Mouse (Mus musculus) heart, embryonic 15.5 days (tissue): ENCODE measurements around the gene Ofd1. TPM values are rescaled to one million over a fixed set of nuclear protein-coding genes. Genes with fewer than 3 reads are reported as not detected.

Source experiments
- ATAC-seq: fragments of 200-750 bp; cut with Nextera tagmentation; replicated peaks from 2 replicates; pipeline ENCODE4 v1.8.0; 2017; ENCODE audit warnings: low read depth, moderate TSS enrichment; ENCODE audit not compliant: insufficient number of reproducible peaks, insufficient read depth, low FRiP score
- H3K27ac ChIP-seq: fragments of 300-500 bp; sonication (generic); 2 replicates; pipeline ENCODE4 v1.5.1; 2015; ENCODE audit warnings: mild to moderate bottlenecking, inconsistent platforms
- H3K27me3 ChIP-seq: fragments of 300-500 bp; sonication (generic); 2 replicates; pipeline ENCODE4 v1.6.1; 2015; ENCODE audit warnings: inconsistent platforms
- H3K36me3 ChIP-seq: fragments of 300-500 bp; sonication (generic); 2 replicates; pipeline ENCODE4 v1.6.1; 2015; ENCODE audit warnings: mild to moderate bottlenecking, inconsistent platforms
- H3K4me1 ChIP-seq: fragments of 300-500 bp; sonication (generic); replicated peaks from 2 replicates; pipeline ENCODE4 v1.6.1; 2015; ENCODE audit warnings: inconsistent platforms
- H3K4me2 ChIP-seq: fragments of 300-500 bp; sonication (generic); 2 replicates; pipeline ENCODE4 v1.6.1; 2015; ENCODE audit warnings: inconsistent platforms, mild to moderate bottlenecking, moderate library complexity
- H3K4me3 ChIP-seq: fragments of 300-500 bp; sonication (generic); 2 replicates; pipeline ENCODE4 v1.5.1; 2015; ENCODE audit warnings: mild to moderate bottlenecking, inconsistent platforms
- H3K9ac ChIP-seq: fragments of 300-500 bp; sonication (generic); 2 replicates; pipeline ENCODE4 v1.6.1; 2015; ENCODE audit warnings: mild to moderate bottlenecking, inconsistent platforms
- H3K9me3 ChIP-seq: fragments of 300-500 bp; sonication (generic); replicated peaks from 2 replicates; pipeline ENCODE4 v1.6.1; 2016; ENCODE audit warnings: inconsistent platforms
- WGBS: fragments of 180-500 bp; shearing (Covaris S2); methylation state at CpG from one replicate; pipeline ENCODE4 v1.1.7; 2015; ENCODE audit warnings: mixed read lengths; 5-methylcytosine and 5-hydroxymethylcytosine counted together
- polyA plus RNA-seq: library from polyadenylated mRNA; unstranded; fragments of >200 nt; fragmentation: Nextera tagmentation; extraction: Ambion mirVana; gene quantifications from 2 replicates; pipeline ENCODE4 v1.2.1, GENCODE M21; 2015

Gene Ofd1
- polyA plus RNA-seq = 4.0 and 4.6 TPM in 2 replicates

DNA sequence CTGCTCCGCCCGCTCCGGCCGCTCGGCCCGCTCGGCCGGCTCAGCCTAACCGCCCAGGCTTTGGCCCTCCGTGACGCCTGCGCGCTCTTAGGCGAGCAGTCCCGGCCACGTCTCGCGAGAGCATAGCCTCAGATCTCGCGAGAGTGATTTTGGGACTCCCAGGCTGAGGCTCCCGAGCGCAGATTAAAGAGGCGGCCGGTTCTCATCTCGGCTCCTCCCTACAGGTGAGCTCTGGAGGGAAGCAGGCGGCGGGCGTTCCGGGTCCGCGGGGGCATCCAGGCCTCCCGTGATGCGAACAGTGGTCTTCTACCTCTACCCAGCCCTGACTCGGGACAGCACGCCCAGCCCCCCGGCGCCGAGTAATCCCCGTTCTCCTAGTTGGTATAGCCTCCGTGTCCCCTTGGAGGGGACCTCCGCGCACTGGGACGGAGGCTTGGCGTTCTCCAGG lies at the start of gene Ofd1:
Gene Ofd1 (minus strand): TSS at position 89 of the 448 bp plus-strand sequence.
- Histone ChIP-seq H3K4me2 (peak within 1 kb of the TSS; percentile 65), H3K9me3 (no peaks in the 10 kb centered on the region), H3K4me3 (peak within 1 kb of the TSS; percentile 66), H3K27me3 (0 out of 2 replicates have a peak, but pooled peaks cover 3% of the 10 kb centered on the region), H3K4me1 (0 out of 2 replicates have a peak, but pooled peaks cover 6% of the 10 kb centered on the region), H3K36me3 (no peaks in the 10 kb centered on the region), H3K9ac (peak within 1 kb of the TSS; percentile 68), H3K27ac (peak within 1 kb of the TSS; percentile 82)
- ATAC-seq = peak; percentile 98
- 14% methylated on average over 33 of the region's 44 CpGs for WGBS

DNA sequence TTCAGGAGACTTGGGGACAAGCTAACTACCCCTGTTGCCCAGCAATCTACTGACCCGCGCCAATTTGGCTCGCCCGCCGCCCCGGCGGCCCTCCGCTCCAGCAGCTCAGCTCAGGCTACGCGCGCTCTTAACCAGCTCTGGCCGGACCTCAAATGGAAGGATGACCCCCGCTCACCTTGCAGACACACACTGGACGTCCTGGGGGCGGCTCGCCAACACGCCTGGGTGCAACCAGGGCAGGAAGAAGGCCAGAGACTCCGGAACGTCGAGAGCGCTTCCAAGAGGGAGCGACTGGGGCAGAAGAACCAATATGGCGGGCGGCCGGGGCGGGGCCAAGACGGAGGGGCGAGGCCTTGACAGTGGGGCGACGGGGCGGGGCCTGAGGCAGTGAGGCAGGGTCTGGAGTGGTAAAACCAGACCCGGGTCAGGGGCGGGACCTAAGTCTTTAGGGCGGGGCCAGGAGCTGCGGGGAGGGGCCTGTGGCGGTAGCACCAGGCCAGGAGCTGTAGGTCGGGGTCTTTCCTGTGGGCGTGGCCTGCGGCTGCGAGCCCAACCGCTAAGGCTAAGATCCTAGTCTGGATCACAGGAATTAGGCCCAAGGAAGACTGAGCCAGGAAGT lies 39.0 kb upstream of the Ofd1 start, which contains the start of gene Rab9:
Gene Rab9 (minus strand): TSS at position 503 of the 619 bp plus-strand sequence.
- Histone ChIP-seq H3K36me3 (no peaks in the 10 kb centered on the region), H3K4me1 (0 out of 2 replicates have a peak, but pooled peaks cover 2% of the 10 kb centered on the region), H3K4me3 (peak within 1 kb of the TSS; percentile 71), H3K27me3 (no peaks in the 10 kb centered on the region), H3K4me2 (peak within 1 kb of the TSS; percentile 58), H3K9ac (peak within 1 kb of the TSS; percentile 72), H3K27ac (peak within 1 kb of the TSS; percentile 82), H3K9me3 (no peaks in the 10 kb centered on the region)
- ATAC-seq = peak; percentile 97
- 11% methylated on average over 39 of the region's 41 CpGs for WGBS

DNA sequence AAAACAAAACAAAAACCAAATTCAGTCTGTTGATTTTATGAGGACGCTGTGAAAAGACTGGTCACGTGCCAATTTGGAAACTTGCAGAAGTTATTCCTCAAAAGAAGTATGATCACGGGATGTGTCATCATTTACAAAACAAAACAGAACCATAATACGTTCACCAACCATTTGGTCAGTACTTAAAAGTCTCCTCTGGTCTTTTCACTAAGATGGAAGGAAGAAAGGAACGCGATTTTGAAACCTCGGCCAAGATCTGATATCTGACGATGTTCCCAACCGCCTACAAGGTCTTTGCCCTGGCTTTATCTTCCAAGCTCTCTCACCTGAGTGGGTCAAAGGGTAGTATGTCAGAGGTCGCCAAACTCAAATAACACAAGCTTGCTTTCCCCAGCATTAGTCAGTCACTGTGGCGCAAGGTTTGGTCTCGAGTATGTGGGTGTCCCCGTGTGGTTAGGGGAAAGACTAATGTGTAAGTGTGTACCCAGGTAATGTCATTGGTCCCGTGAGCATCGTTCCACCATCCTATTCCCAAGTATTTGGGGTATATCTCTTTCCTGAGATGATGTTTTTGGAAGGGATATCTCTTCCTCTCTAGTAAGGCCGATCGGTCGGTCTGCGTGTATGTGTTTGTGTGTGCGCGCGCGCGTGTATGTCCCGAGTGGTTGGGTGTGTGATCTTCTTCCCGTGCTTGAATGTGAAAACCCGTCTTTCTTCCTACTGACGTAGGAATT lies 38.3 kb upstream of the Ofd1 start:
- peak overlapping the region; percentile 71 for H3K4me3 ChIP-seq
- peak overlapping the region; percentile 82 for H3K27ac ChIP-seq
- H3K4me1 ChIP-seq = 0 out of 2 replicates have a peak, but pooled peaks cover 2% of the 10 kb centered on the region
- peak; percentile 16; the same call in 1 of the 2 replicates for ATAC-seq
- no peaks in the 10 kb centered on the region for H3K9me3 ChIP-seq
- peak overlapping the region; percentile 72 for H3K9ac ChIP-seq
- no peaks in the 10 kb centered on the region for H3K27me3 ChIP-seq
- WGBS = 15% methylated on average over 28 of the region's 28 CpGs
- peak overlapping the region; percentile 58 for H3K4me2 ChIP-seq
- H3K36me3 ChIP-seq = no peaks in the 10 kb centered on the region

- H3K4me3 ChIP-seq = peak overlapping the region; percentile 11; the same call in 1 of the 2 replicates
These were observed 36.9 kb upstream of the Ofd1 start for GRCm38 (mm10) chrX:166477393-166477792.

GRCm38 (mm10) chrX:166472612-166473011 lies 32.1 kb upstream of the Ofd1 start:
- Histone ChIP-seq H3K27me3 (no peaks in the 10 kb centered on the region), H3K4me1 (0 out of 2 replicates have a peak, but pooled peaks cover 2% of the 10 kb centered on the region), H3K27ac (no peak overlapping the region), H3K9ac (no peak overlapping the region), H3K36me3 (no peaks in the 10 kb centered on the region), H3K9me3 (no peaks in the 10 kb centered on the region), H3K4me3 (no peak overlapping the region), H3K4me2 (no peak overlapping the region)
- 69% methylated on average over 6 of the region's 6 CpGs for WGBS
- no peak for ATAC-seq

More at GRCm38 (mm10) chrX:166477393-166477792, 36.9 kb upstream of the Ofd1 start:
- no peak for ATAC-seq
- no peaks in the 10 kb centered on the region for H3K9me3 ChIP-seq
- no peak overlapping the region for H3K9ac ChIP-seq
- 0 out of 2 replicates have a peak, but pooled peaks cover 2% of the 10 kb centered on the region for H3K4me1 ChIP-seq
- peak overlapping the region; percentile 58; the same call in 1 of the 2 replicates for H3K4me2 ChIP-seq
- H3K36me3 ChIP-seq = no peaks in the 10 kb centered on the region
- H3K27me3 ChIP-seq = no peaks in the 10 kb centered on the region
- H3K27ac ChIP-seq = no peak overlapping the region
- WGBS = 56% methylated on average over 6 of the region's 6 CpGs

- H3K27ac ChIP-seq = no peak overlapping the region
- H3K27me3 ChIP-seq = no peaks in the 10 kb centered on the region
- H3K36me3 ChIP-seq = no peaks in the 10 kb centered on the region
- no peak overlapping the region for H3K9ac ChIP-seq
- ATAC-seq = no peak
- WGBS = 90% methylated on average over 7 of the region's 7 CpGs
- H3K9me3 ChIP-seq = no peaks in the 10 kb centered on the region
- no peaks in the 10 kb centered on the region for H3K4me1 ChIP-seq
- H3K4me3 ChIP-seq = no peak overlapping the region
- H3K4me2 ChIP-seq = no peak overlapping the region
These were observed 27.8 kb upstream of the Ofd1 start for GRCm38 (mm10) chrX:166468321-166468720.

- ATAC-seq = no peak
- no peak overlapping the region for H3K9ac ChIP-seq
- no peak overlapping the region for H3K4me3 ChIP-seq
- H3K4me1 ChIP-seq = no peaks in the 10 kb centered on the region
- no peak overlapping the region for H3K27ac ChIP-seq
- no peaks in the 10 kb centered on the region for H3K9me3 ChIP-seq
- H3K36me3 ChIP-seq = no peaks in the 10 kb centered on the region
- H3K27me3 ChIP-seq = no peaks in the 10 kb centered on the region
- H3K4me2 ChIP-seq = no peak overlapping the region
- WGBS = 79% methylated on average over 1 of the region's 1 CpGs
These were observed 15.0 kb upstream of the Ofd1 start for GRCm38 (mm10) chrX:166455525-166455924.

- H3K4me3 ChIP-seq = no peak overlapping the region
- no peaks in the 10 kb centered on the region for H3K4me1 ChIP-seq
- no peaks in the 10 kb centered on the region for H3K9me3 ChIP-seq
- ATAC-seq = no peak
- no peak overlapping the region for H3K9ac ChIP-seq
- H3K4me2 ChIP-seq = no peak overlapping the region
- WGBS = 71% methylated on average over 3 of the region's 3 CpGs
- H3K36me3 ChIP-seq = no peaks in the 10 kb centered on the region
- no peaks in the 10 kb centered on the region for H3K27me3 ChIP-seq
- H3K27ac ChIP-seq = no peak overlapping the region
These were observed 13.8 kb upstream of the Ofd1 start for GRCm38 (mm10) chrX:166454331-166454730.

DNA sequence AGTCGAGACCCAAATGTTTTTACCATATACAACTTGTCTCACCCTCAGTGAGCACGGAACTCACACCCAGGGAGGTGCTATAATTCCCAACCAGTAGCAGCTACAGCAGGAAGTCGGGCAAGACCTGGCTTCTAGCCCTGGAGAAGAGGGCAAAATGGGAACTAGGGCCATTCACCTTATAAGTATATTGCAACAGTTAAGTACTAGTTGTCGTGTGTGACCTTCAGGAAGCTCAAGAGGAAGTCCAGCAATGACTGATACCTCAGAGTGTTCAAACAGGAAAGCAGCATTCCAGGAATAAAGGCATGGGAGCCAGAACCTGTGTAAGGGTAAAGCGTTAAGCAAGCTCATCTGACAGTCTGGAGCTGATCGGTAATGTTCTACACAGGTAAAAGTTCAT lies 13.0 kb upstream of the Ofd1 start:
- H3K4me1 ChIP-seq = no peaks in the 10 kb centered on the region
- no peak overlapping the region for H3K4me3 ChIP-seq
- H3K27ac ChIP-seq = no peak overlapping the region
- ATAC-seq = no peak
- H3K4me2 ChIP-seq = no peak overlapping the region
- 77% methylated on average over 6 of the region's 6 CpGs for WGBS
- H3K27me3 ChIP-seq = no peaks in the 10 kb centered on the region
- no peaks in the 10 kb centered on the region for H3K36me3 ChIP-seq
- H3K9ac ChIP-seq = no peak overlapping the region
- no peaks in the 10 kb centered on the region for H3K9me3 ChIP-seq

DNA sequence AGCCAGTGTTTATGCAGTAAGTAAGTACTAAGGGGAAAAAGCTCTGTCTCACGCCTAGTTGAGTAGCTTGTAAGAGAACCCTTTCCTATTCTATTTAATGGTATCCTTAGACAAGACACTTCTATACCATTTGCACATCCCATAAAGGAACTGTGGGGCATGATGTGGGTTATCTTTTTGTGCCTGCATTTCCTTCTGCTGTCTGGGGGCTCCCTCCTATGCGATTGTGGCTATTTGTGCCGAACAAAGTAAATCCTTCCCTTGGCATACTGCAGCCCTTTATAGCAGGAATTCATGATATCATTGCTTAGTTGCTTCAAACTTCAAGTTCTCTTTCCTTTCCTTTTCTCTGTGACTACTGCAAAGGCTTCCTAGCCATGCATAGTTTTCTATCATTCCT lies 4.0 kb upstream of the Ofd1 start:
- 68% methylated on average over 3 of the region's 3 CpGs for WGBS
- no peak overlapping the region for H3K4me2 ChIP-seq
- 0 out of 2 replicates have a peak, but pooled peaks cover 4% of the 10 kb centered on the region for H3K4me1 ChIP-seq
- 0 out of 2 replicates have a peak, but pooled peaks cover 3% of the 10 kb centered on the region for H3K27me3 ChIP-seq
- no peak for ATAC-seq
- no peaks in the 10 kb centered on the region for H3K9me3 ChIP-seq
- H3K36me3 ChIP-seq = no peaks in the 10 kb centered on the region
- H3K27ac ChIP-seq = no peak overlapping the region
- no peak overlapping the region for H3K9ac ChIP-seq
- H3K4me3 ChIP-seq = no peak overlapping the region

DNA sequence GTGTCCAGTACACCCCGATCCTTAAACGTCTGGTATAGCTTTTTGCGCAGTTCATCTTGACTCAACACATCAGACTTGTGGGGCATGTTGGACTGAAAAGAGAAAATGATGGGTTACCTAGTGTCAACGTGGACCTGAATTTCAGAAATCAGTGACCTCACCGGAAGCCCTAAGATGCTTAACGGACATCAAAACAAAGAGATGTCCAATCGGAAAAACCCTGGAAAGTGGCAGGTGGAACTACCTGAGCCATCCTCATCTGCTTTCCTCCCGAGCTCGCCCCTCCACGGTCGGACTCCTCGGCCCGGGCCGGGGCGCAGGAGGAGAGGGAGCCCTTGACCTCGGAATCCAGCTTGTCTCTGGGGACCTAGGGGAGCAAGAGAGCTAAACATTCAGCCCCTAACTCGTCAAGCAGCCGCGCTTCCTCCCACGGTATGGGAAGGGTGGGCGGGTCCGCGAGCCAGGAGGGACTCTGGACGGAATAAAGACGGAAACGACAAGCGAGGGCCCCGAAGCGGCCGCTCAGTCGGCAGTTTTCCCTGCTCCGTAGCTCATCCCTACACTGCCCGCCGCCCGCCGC lies 378 bp downstream of the Ofd1 start, which contains the start of gene Trappc2:
Gene Trappc2 (plus strand): TSS at position 539 of the 580 bp plus-strand sequence.
- Histone ChIP-seq H3K9me3 (no peaks in the 10 kb centered on the region), H3K4me3 (peak within 1 kb of the TSS; percentile 66), H3K27ac (peak within 1 kb of the TSS; percentile 82), H3K4me1 (0 out of 2 replicates have a peak, but pooled peaks cover 6% of the 10 kb centered on the region), H3K27me3 (0 out of 2 replicates have a peak, but pooled peaks cover 3% of the 10 kb centered on the region), H3K36me3 (no peaks in the 10 kb centered on the region), H3K9ac (peak within 1 kb of the TSS; percentile 68), H3K4me2 (peak within 1 kb of the TSS; percentile 65)
- WGBS = 14% methylated on average over 26 of the region's 36 CpGs
- ATAC-seq = peak; percentile 65; the same call in 1 of the 2 replicates
